Mouse (Mus musculus) E14TG2a.4 (cell line): Measurements from ENCODE around the gene Dhrs7.

Source experiments
- CTCF ChIP-seq: conservative IDR thresholded peaks from 2 replicates; pipeline ENCODE4 v1.5.1; 2014; ENCODE audit warnings: low read length
- NANOG ChIP-seq: IDR thresholded peaks from 2 replicates; pipeline ENCODE4 v1.6.1; 2014; ENCODE audit warnings: borderline replicate concordance, low read length, mixed read lengths

GRCm38 (mm10) chr12:72674079-72674797, 9.5 kb upstream of the Dhrs7 start:
- TF ChIP-seq CTCF: no peak
- no peak for TF ChIP-seq NANOG
